Mouse (Mus musculus): Measurements from ENCODE around the gene Shank3. TPM values are rescaled to one million over a fixed set of nuclear protein-coding genes. Genes with fewer than 3 reads are reported as not detected.

Shank3 gene
- polyA plus RNA-seq, 1 experiment from 2014 or later = 8.0 TPM

DNA sequence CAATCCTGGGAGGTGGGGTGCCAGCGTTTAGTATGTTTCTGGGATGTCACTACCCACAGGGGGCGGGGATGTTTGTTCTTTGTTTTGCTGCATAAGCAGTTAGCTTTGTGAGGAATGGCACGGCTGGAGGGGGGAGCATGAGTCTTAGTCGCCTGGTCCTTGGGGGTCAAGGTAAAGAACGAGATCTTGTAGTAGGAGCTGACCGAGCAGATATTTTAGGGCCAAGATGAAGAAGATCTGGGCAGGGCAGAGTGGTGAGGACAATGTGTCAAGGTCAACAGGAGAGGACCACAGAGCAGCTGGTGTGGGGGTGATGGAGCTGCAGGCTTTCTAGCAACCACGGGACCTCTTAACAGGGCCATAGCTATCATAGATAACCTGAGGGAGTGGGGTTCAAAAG lies 28.0 kb downstream of the Shank3 start:
- Histone ChIP-seq H3K9ac (replicated peaks) (no peak overlapping the region), H3K4me1 (peaks cover 22% of the 10 kb centered on the region), H3K27ac (replicated peaks) (no peak overlapping the region), H3K4me2 (replicated peaks) (no peak overlapping the region), H3K27me3 (peaks cover 45% of the 10 kb centered on the region), H3K9me3 (no peaks in the 10 kb centered on the region), H3K4me3 (no peak overlapping the region), H3K36me3 (no peaks in the 10 kb centered on the region)
- ATAC-seq (ENCODE audit: low FRiP score, low read depth) = no peak
- WGBS = 77% methylated on average over 7 of the region's 7 CpGs

DNA sequence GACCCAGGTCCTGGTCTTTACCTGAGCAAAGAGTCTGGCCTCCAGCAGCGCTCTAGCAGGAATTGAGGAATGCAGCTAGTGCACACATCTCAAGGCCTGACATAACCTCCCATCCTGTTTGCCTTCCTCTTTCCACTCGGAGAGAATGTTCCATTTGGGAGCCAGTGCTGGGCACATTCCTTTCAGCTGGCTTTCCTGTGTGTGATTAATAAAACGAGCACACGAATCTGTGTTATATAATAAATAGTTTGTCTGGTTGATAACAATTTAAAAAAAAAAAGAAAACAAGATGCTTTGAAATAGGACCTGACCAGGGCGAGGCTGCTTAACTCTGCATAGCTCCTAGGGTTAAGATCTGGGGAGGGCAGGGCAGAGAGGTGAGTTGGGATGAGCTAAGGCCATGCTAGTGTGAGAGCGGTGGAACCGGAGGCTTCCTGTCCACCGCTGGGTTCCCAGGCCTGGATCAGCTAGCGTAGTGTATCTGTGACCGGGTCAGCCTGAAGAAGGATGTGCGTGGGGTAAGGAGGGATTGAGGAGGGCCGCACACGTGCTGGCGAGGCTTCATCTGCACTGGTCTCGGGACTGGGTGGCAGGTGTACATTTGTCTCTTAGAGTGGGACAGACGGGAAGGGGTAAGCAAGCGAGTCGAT lies 28.9 kb downstream of the Shank3 start:
- WGBS = 90% methylated on average over 18 of the region's 18 CpGs
- no peak overlapping the region for H3K27ac ChIP-seq (replicated peaks)

DNA sequence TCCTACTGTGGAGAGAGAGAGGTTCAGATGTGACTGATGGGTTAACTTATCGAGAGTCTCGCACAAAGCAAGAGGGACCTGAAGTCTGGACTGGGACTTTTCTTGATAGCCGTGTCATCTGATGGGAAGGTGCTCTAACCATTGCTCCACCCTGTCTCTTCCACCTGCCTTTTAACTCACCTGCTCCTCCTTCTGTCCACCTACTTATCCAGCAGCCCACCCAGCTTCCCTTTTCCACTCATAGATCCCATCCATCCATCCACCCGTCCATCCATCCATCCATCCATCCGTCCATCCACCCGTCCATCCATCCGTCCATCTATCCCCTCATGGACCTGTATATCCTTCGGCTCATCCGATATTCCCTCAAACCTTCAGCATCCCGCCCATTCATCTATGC lies 29.5 kb downstream of the Shank3 start:
- H3K4me1 ChIP-seq = peaks cover 31% of the 10 kb centered on the region
- no peaks in the 10 kb centered on the region for H3K36me3 ChIP-seq
- H3K27ac ChIP-seq (replicated peaks) = no peak overlapping the region
- no peak overlapping the region for H3K4me2 ChIP-seq (replicated peaks)
- H3K9me3 ChIP-seq = no peaks in the 10 kb centered on the region
- no peak for ATAC-seq (ENCODE audit: low FRiP score, low read depth)
- H3K27me3 ChIP-seq = peaks cover 32% of the 10 kb centered on the region
- 90% methylated on average over 10 of the region's 10 CpGs for WGBS
- no peak overlapping the region for H3K4me3 ChIP-seq
- H3K9ac ChIP-seq (replicated peaks) = no peak overlapping the region

More for the DNA sequence above, 28.9 kb downstream of the Shank3 start:
- Histone ChIP-seq H3K9me3 (no peaks in the 10 kb centered on the region), H3K4me3 (no peak overlapping the region), H3K4me2 (replicated peaks) (no peak overlapping the region), H3K27me3 (peaks cover 37% of the 10 kb centered on the region), H3K9ac (replicated peaks) (no peak overlapping the region), H3K36me3 (no peaks in the 10 kb centered on the region), H3K4me1 (peaks cover 29% of the 10 kb centered on the region)
- ATAC-seq (ENCODE audit: low FRiP score, low read depth) = no peak

DNA sequence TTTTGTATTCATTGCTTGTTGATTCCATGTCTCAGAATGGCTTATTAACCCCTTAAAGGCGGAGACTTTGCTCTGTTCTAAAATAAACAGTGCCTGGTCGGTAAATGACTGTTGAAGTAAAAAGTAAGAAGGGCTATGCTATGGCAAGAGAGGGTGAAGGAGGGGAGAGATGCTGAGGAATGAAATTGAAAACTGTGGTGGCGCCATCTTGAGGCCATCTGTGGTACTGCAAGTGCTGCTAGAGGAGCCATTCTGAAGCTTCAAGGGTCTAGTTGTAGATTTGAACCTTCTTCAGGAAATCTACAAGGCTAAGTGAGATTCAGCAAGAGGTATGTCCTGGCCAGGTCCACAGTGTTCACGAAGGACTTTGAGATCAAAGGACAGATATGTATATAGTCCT lies 30.9 kb downstream of the Shank3 start:
- no peak overlapping the region for H3K4me3 ChIP-seq
- peaks cover 18% of the 10 kb centered on the region for H3K27me3 ChIP-seq
- H3K27ac ChIP-seq (replicated peaks) = no peak overlapping the region
- H3K36me3 ChIP-seq = no peaks in the 10 kb centered on the region
- no peak overlapping the region for H3K9ac ChIP-seq (replicated peaks)
- WGBS = 4% methylated on average over 4 of the region's 4 CpGs
- H3K4me2 ChIP-seq (replicated peaks) = no peak overlapping the region
- no peaks in the 10 kb centered on the region for H3K9me3 ChIP-seq
- ATAC-seq (ENCODE audit: low FRiP score, low read depth) = no peak
- H3K4me1 ChIP-seq = peaks cover 24% of the 10 kb centered on the region

DNA sequence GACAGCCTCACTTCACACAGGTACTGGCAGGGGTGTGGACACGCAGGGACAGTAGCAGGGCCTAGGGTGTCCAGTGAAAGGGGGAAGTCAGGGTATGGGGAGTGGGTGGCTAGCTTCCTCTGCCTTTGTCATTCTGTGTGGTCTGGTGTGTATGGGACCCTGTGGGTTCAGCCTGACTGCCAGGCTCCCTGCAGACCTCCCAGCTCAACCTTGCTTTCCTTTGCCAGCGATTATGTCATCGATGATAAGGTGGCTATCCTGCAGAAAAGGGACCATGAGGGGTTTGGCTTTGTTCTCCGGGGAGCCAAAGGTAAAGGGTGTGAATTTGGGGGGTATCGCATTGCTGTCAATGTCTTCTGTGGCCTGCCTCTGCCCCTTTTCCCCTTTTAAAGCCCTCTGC lies 32.0 kb downstream of the Shank3 start:
- no peak overlapping the region for H3K4me3 ChIP-seq
- ATAC-seq (ENCODE audit: low FRiP score, low read depth) = no peak
- 0 out of 2 replicates have a peak, but pooled peaks cover 12% of the 10 kb centered on the region for H3K27me3 ChIP-seq
- WGBS = 98% methylated on average over 5 of the region's 5 CpGs
- H3K27ac ChIP-seq (replicated peaks) = no peak overlapping the region
- no peak overlapping the region for H3K9ac ChIP-seq (replicated peaks)
- no peaks in the 10 kb centered on the region for H3K9me3 ChIP-seq
- H3K4me1 ChIP-seq = peaks cover 24% of the 10 kb centered on the region
- no peak overlapping the region for H3K4me2 ChIP-seq (replicated peaks)
- H3K36me3 ChIP-seq = no peaks in the 10 kb centered on the region

DNA sequence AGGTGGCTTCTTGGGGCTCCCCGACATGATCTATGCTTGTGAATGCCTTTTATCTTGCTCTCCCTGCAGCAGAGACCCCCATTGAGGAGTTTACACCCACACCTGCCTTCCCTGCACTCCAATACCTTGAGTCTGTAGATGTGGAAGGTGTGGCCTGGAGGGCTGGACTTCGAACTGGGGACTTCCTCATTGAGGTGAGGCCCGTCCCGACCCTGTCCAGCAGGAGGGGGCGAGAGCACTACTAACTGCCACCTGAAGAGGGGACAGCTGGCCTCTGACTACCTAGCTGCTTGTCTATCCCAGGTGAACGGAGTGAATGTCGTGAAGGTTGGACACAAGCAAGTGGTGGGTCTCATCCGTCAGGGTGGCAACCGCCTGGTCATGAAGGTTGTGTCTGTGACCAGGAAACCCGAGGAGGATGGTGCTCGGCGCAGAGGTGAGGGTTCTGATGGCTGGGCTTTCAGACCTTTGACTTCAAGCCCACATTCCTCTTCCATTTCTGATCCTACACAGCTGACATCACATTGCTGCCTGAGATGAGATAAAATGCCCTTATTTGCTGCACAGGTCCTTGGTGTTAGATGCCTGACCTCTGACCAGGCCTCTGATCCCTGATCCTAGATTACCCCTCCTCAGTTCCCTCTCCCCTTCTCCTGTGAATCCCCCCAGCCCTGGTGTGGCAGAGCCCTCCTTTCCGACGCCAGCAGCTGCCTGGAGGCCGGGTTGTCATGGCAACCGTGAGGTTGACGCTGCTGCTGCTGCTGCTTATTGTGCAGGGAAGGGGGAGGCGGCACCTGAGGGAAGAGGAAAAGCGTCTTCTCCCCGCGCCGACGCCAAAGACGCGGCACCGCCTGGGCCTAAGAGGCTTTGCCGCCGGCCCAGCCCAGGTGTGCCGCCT lies 32.9 kb downstream of the Shank3 start:
- Histone ChIP-seq H3K4me3 (peak overlapping the region; percentile 48), H3K27ac (replicated peaks) (peak overlapping the region; percentile 69), H3K27me3 (0 out of 2 replicates have a peak, but pooled peaks cover 12% of the 10 kb centered on the region), H3K4me1 (peaks cover 24% of the 10 kb centered on the region), H3K4me2 (replicated peaks) (peak overlapping the region; percentile 78), H3K9ac (replicated peaks) (peak overlapping the region; percentile 59), H3K36me3 (no peaks in the 10 kb centered on the region), H3K9me3 (no peaks in the 10 kb centered on the region)
- 19% methylated on average over 29 of the region's 29 CpGs for WGBS
- peak; percentile 90 for ATAC-seq (ENCODE audit: low FRiP score, low read depth)

DNA sequence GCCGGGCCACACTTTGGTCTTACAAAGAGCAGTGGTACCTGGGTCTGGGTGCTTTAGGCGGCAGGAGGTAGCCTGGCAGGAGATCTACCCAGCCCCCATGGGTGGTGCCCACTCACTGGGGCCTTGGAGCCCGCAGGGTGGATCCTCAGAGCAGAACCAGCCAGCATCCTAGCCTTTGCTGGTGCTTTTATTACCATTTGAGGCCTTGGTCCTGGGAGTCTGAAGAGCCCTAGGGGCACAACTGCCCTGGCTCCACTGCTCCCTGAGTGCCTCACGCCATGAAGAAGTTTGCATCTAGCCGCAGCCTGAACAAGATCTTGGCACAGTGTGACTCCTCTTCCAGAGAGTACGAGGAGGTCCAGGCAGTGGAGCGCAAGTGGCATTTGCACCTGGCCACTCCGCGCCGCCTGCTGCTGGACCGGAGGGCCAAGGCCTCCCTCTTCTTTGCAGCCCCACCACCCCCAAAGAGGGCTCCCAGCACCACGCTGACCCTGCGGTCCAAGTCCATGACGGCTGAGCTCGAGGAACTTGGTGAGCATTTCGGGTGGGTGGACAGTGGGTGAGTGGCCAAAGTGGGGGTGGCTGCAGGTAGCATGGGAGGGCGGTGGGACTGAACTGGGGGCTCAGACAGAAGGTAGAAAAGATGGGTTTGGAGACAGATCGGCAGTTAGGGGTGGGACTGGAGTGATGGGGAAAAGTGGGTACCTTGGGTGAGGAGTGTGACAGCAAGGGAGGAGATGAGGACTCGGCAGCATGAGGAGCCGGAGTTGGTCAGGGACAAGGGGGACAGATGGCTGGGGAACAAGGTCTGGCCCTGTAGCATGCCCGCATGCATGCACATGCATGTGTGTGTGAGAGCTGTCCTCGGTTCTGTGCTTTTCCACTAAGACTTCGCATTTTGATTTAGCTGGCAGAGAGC lies 33.8 kb downstream of the Shank3 start:
- Histone ChIP-seq H3K27me3 (0 out of 2 replicates have a peak, but pooled peaks cover 12% of the 10 kb centered on the region), H3K9ac (replicated peaks) (peak overlapping the region; percentile 59), H3K36me3 (no peaks in the 10 kb centered on the region), H3K4me3 (peak overlapping the region; percentile 48), H3K27ac (replicated peaks) (peak overlapping the region; percentile 69), H3K9me3 (no peaks in the 10 kb centered on the region), H3K4me1 (peaks cover 24% of the 10 kb centered on the region), H3K4me2 (replicated peaks) (peak overlapping the region; percentile 78)
- 63% methylated on average over 23 of the region's 23 CpGs for WGBS
- peak; percentile 42 for ATAC-seq (ENCODE audit: low FRiP score, low read depth)

DNA sequence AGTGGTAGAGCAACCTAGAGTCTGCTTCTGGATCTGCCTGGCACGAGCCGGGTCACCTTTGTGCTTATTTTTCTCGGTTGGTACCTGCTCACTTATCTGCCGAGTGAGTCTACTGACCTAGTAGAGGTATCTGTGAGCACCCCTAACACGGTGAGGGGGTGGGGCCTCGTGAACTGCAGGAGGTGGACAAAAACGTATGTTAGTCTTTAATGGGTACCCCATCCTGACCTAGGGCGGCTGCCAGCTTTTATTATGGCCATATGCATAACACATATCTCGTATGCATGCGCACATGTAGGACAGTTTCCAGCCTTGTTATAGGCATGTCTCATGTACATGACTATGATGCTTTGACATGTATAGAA lies 34.4 kb downstream of the Shank3 start:
- Histone ChIP-seq H3K36me3 (no peaks in the 10 kb centered on the region), H3K27ac (replicated peaks) (no peak overlapping the region), H3K9ac (replicated peaks) (0 out of 2 replicates have a peak overlapping the region, but pooled peaks have one; percentile 59), H3K4me3 (peak overlapping the region; percentile 48), H3K9me3 (no peaks in the 10 kb centered on the region), H3K4me1 (peaks cover 24% of the 10 kb centered on the region), H3K4me2 (replicated peaks) (peak overlapping the region; percentile 78), H3K27me3 (0 out of 2 replicates have a peak, but pooled peaks cover 12% of the 10 kb centered on the region)
- 90% methylated on average over 10 of the region's 10 CpGs for WGBS
- no peak for ATAC-seq (ENCODE audit: low FRiP score, low read depth)

DNA sequence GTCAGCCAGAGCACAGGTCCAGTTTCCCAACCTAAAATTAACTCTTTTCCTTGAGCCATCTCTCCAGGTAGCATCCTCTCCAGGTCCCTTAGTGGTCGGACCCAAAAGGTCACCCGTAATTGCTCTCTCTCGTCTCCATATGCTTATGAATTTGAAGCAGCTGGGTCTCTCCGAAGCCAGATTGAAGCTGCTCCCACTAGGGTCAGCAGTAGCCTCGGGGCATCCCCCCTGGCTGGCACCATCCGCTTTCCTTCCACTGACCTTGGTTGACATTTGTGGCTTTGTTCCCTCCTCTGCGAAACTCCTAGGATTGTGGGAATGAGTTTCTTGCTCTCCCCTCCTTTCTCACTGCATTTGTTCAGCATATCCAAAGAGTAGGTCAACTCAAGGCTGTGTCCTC lies 44.7 kb downstream of the Shank3 start:
- Histone ChIP-seq H3K4me3 (no peak overlapping the region), H3K4me2 (replicated peaks) (no peak overlapping the region), H3K9me3 (no peaks in the 10 kb centered on the region), H3K4me1 (peaks cover 21% of the 10 kb centered on the region), H3K36me3 (peaks cover 13% of the 10 kb centered on the region), H3K27ac (replicated peaks) (no peak overlapping the region), H3K9ac (replicated peaks) (no peak overlapping the region), H3K27me3 (peaks cover 33% of the 10 kb centered on the region)
- 86% methylated on average over 7 of the region's 7 CpGs for WGBS
- no peak for ATAC-seq (ENCODE audit: low FRiP score, low read depth)

DNA sequence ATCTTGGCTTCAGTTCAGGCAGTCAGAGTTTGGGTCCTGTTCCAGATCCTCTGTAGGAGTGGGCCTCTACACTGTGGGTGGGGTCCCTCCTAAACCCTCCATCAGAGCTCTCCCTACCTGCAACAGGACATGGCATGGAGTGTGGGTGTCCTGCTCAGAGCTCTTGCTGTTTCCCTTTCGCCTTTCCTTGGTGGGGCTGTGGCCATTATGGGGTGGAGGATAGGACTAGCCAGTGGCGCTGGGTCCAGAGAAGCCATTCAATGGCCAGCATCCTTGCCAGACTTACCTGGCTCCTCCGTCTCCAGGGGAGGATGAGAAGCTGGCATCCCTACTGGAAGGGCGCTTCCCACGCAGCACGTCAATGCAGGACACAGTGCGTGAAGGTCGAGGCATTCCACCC lies 47.9 kb downstream of the Shank3 start:
- peaks cover 38% of the 10 kb centered on the region for H3K27me3 ChIP-seq
- H3K4me3 ChIP-seq = peak overlapping the region; percentile 36; the same call in 1 of the 2 replicates
- no peak overlapping the region for H3K27ac ChIP-seq (replicated peaks)
- H3K4me2 ChIP-seq (replicated peaks) = peak overlapping the region; percentile 52
- no peak for ATAC-seq (ENCODE audit: low FRiP score, low read depth)
- 56% methylated on average over 8 of the region's 8 CpGs for WGBS
- peaks cover 22% of the 10 kb centered on the region for H3K4me1 ChIP-seq
- peaks cover 21% of the 10 kb centered on the region for H3K36me3 ChIP-seq
- peak overlapping the region; percentile 48; the same call in 1 of the 2 replicates for H3K9ac ChIP-seq (replicated peaks)
- H3K9me3 ChIP-seq = no peaks in the 10 kb centered on the region

DNA sequence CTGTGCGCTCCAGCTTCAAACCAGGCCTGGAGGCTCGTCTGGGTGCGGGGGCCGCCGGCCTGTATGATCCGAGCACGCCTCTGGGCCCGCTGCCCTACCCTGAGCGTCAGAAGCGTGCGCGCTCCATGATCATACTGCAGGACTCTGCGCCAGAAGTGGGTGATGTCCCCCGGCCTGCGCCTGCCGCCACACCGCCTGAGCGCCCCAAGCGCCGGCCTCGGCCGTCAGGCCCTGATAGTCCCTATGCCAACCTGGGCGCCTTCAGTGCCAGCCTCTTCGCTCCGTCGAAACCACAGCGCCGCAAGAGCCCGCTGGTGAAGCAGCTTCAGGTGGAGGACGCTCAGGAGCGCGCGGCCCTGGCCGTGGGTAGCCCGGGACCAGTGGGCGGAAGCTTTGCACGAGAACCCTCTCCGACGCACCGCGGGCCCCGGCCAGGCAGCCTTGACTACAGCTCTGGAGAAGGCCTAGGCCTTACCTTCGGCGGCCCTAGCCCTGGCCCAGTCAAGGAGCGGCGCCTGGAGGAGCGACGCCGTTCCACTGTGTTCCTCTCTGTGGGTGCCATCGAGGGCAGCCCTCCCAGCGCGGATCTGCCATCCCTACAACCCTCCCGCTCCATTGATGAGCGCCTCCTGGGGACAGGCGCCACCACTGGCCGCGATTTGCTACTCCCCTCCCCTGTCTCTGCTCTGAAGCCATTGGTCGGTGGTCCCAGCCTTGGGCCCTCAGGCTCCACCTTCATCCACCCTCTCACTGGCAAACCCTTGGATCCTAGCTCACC lies 48.6 kb downstream of the Shank3 start:
- Histone ChIP-seq H3K4me1 (peaks cover 22% of the 10 kb centered on the region), H3K36me3 (peaks cover 20% of the 10 kb centered on the region), H3K27ac (replicated peaks) (no peak overlapping the region), H3K9ac (replicated peaks) (peak overlapping the region; percentile 48; the same call in 1 of the 2 replicates), H3K4me2 (replicated peaks) (peak overlapping the region; percentile 52), H3K9me3 (no peaks in the 10 kb centered on the region), H3K4me3 (peak overlapping the region; percentile 36), H3K27me3 (peaks cover 38% of the 10 kb centered on the region)
- 9% methylated on average over 58 of the region's 58 CpGs for WGBS
- ATAC-seq (ENCODE audit: low FRiP score, low read depth) = peak; percentile 84

Measured in midbrain, embryonic 12.5 days (tissue).